Mouse (Mus musculus): ENCODE results near the gene Actr2. TPM values are rescaled to one million over a fixed set of nuclear protein-coding genes. Genes with fewer than 3 reads are reported as not detected.
A peak's percentile ranks its signal among the peaks of the same experiment; 100 is the strongest.
"Not testable (repeated sequence)": the region's sequence is repeated elsewhere in the genome, so short reads cannot be mapped to it uniquely, and the experiment has no call there.

The Actr2 gene
- polyA plus RNA-seq, 1 experiment from 2014 or later, result 74.3 TPM

- H3K27me3 ChIP-seq (ENCODE audit: control insufficient read depth, insufficient read depth, low read length); H3K4me1 ChIP-seq (ENCODE audit: control insufficient read depth, insufficient read depth, low read length); H3K4me3 ChIP-seq (ENCODE audit: low read depth, low read length); H3K4me2 ChIP-seq (ENCODE audit: low read depth, low read length); DNase-seq (ENCODE audit: low spot score); H3K36me3 ChIP-seq (replicated peaks; ENCODE audit: control insufficient read depth, insufficient read depth, low read depth, low read length); ATAC-seq (replicated peaks; ENCODE audit: insufficient number of reproducible peaks, low FRiP score, low TSS enrichment, low read depth); H3K27ac ChIP-seq (replicated peaks; ENCODE audit: low read depth, low read length); H3K9me3 ChIP-seq (replicated peaks; ENCODE audit: control insufficient read depth, low read length); H3K9ac ChIP-seq (replicated peaks; ENCODE audit: low read length): not testable (repeated sequence)
- 67% methylated on average over 3 of the region's 3 CpGs for WGBS
Measured at GRCm38 (mm10) chr11:20134869-20135268, 22.2 kb upstream of the Actr2 start.

- Histone ChIP-seq H3K27ac (replicated peaks; ENCODE audit: low read depth, low read length) (no peak overlapping the region), H3K4me3 (ENCODE audit: low read depth, low read length) (no peak overlapping the region), H3K9ac (replicated peaks; ENCODE audit: low read length) (no peak overlapping the region), H3K27me3 (ENCODE audit: control insufficient read depth, insufficient read depth, low read length) (no peaks in the 10 kb centered on the region), H3K9me3 (replicated peaks; ENCODE audit: control insufficient read depth, low read length) (no peaks in the 10 kb centered on the region), H3K4me2 (ENCODE audit: low read depth, low read length) (no peak overlapping the region), H3K36me3 (replicated peaks; ENCODE audit: control insufficient read depth, insufficient read depth, low read depth, low read length) (no peaks in the 10 kb centered on the region), H3K4me1 (ENCODE audit: control insufficient read depth, insufficient read depth, low read length) (no peaks in the 10 kb centered on the region)
- ATAC-seq (replicated peaks; ENCODE audit: insufficient number of reproducible peaks, low FRiP score, low TSS enrichment, low read depth) (no peak), DNase-seq (ENCODE audit: low spot score) (no peak)
- WGBS, result 79% methylated on average over 1 of the region's 1 CpGs
Measured at GRCm38 (mm10) chr11:20133721-20134120, 21.0 kb upstream of the Actr2 start.

GRCm38 (mm10) chr11:20132955-20133562 lies 20.3 kb upstream of the Actr2 start:
- no peak for ATAC-seq (replicated peaks; ENCODE audit: insufficient number of reproducible peaks, low FRiP score, low TSS enrichment, low read depth)
- Histone ChIP-seq H3K9me3 (replicated peaks; ENCODE audit: control insufficient read depth, low read length) (no peaks in the 10 kb centered on the region), H3K36me3 (replicated peaks; ENCODE audit: control insufficient read depth, insufficient read depth, low read depth, low read length) (no peaks in the 10 kb centered on the region), H3K4me2 (ENCODE audit: low read depth, low read length) (no peak overlapping the region), H3K27me3 (ENCODE audit: control insufficient read depth, insufficient read depth, low read length) (no peaks in the 10 kb centered on the region), H3K4me3 (ENCODE audit: low read depth, low read length) (no peak overlapping the region), H3K27ac (replicated peaks; ENCODE audit: low read depth, low read length) (no peak overlapping the region), H3K9ac (replicated peaks; ENCODE audit: low read length) (no peak overlapping the region), H3K4me1 (ENCODE audit: control insufficient read depth, insufficient read depth, low read length) (no peaks in the 10 kb centered on the region)
- WGBS, result 45% methylated on average over 11 of the region's 12 CpGs
- peak; percentile 81 for DNase-seq (ENCODE audit: low spot score)

- 75% methylated on average over 10 of the region's 10 CpGs for WGBS
- Histone ChIP-seq H3K27me3 (ENCODE audit: control insufficient read depth, insufficient read depth, low read length) (no peaks in the 10 kb centered on the region), H3K4me2 (ENCODE audit: low read depth, low read length) (no peak overlapping the region), H3K36me3 (replicated peaks; ENCODE audit: control insufficient read depth, insufficient read depth, low read depth, low read length) (no peaks in the 10 kb centered on the region), H3K4me3 (ENCODE audit: low read depth, low read length) (no peak overlapping the region), H3K27ac (replicated peaks; ENCODE audit: low read depth, low read length) (no peak overlapping the region), H3K9ac (replicated peaks; ENCODE audit: low read length) (no peak overlapping the region), H3K4me1 (ENCODE audit: control insufficient read depth, insufficient read depth, low read length) (no peaks in the 10 kb centered on the region), H3K9me3 (replicated peaks; ENCODE audit: control insufficient read depth, low read length) (no peaks in the 10 kb centered on the region)
- no peak for DNase-seq (ENCODE audit: low spot score)
- no peak for ATAC-seq (replicated peaks; ENCODE audit: insufficient number of reproducible peaks, low FRiP score, low TSS enrichment, low read depth)
Measured at GRCm38 (mm10) chr11:20126673-20127516, 14.2 kb upstream of the Actr2 start.

- ATAC-seq (replicated peaks; ENCODE audit: insufficient number of reproducible peaks, low FRiP score, low TSS enrichment, low read depth), result no peak
- no peak overlapping the region for H3K27ac ChIP-seq (replicated peaks; ENCODE audit: low read depth, low read length)
Measured at GRCm38 (mm10) chr11:20125423-20125822, 12.7 kb upstream of the Actr2 start.

GRCm38 (mm10) chr11:20116701-20117100 lies 4.0 kb upstream of the Actr2 start:
- H3K4me2 ChIP-seq (ENCODE audit: low read depth, low read length), result no peak overlapping the region
- H3K36me3 ChIP-seq (replicated peaks; ENCODE audit: control insufficient read depth, insufficient read depth, low read depth, low read length), result no peaks in the 10 kb centered on the region
- no peak overlapping the region for H3K4me3 ChIP-seq (ENCODE audit: low read depth, low read length)
- 92% methylated on average over 4 of the region's 4 CpGs for WGBS
- ATAC-seq (replicated peaks; ENCODE audit: insufficient number of reproducible peaks, low FRiP score, low TSS enrichment, low read depth), result no peak
- no peaks in the 10 kb centered on the region for H3K9me3 ChIP-seq (replicated peaks; ENCODE audit: control insufficient read depth, low read length)
- no peak for DNase-seq (ENCODE audit: low spot score)
- no peak overlapping the region for H3K27ac ChIP-seq (replicated peaks; ENCODE audit: low read depth, low read length)
- H3K4me1 ChIP-seq (ENCODE audit: control insufficient read depth, insufficient read depth, low read length), result no peaks in the 10 kb centered on the region
- no peak overlapping the region for H3K9ac ChIP-seq (replicated peaks; ENCODE audit: low read length)
- no peaks in the 10 kb centered on the region for H3K27me3 ChIP-seq (ENCODE audit: control insufficient read depth, insufficient read depth, low read length)

More at GRCm38 (mm10) chr11:20125423-20125822, 12.7 kb upstream of the Actr2 start:
- H3K27me3 ChIP-seq (ENCODE audit: control insufficient read depth, insufficient read depth, low read length), result no peaks in the 10 kb centered on the region
- no peak overlapping the region for H3K4me3 ChIP-seq (ENCODE audit: low read depth, low read length)
- H3K4me1 ChIP-seq (ENCODE audit: control insufficient read depth, insufficient read depth, low read length), result no peaks in the 10 kb centered on the region
- no peak for DNase-seq (ENCODE audit: low spot score)
- H3K4me2 ChIP-seq (ENCODE audit: low read depth, low read length), result no peak overlapping the region
- WGBS, result 80% methylated on average over 1 of the region's 1 CpGs
- H3K9me3 ChIP-seq (replicated peaks; ENCODE audit: control insufficient read depth, low read length), result no peaks in the 10 kb centered on the region
- no peaks in the 10 kb centered on the region for H3K36me3 ChIP-seq (replicated peaks; ENCODE audit: control insufficient read depth, insufficient read depth, low read depth, low read length)
- no peak overlapping the region for H3K9ac ChIP-seq (replicated peaks; ENCODE audit: low read length)

GRCm38 (mm10) chr11:20116030-20116551 lies 3.4 kb upstream of the Actr2 start:
- no peak for DNase-seq (ENCODE audit: low spot score)
- no peak overlapping the region for H3K27ac ChIP-seq (replicated peaks; ENCODE audit: low read depth, low read length)
- H3K27me3 ChIP-seq (ENCODE audit: control insufficient read depth, insufficient read depth, low read length), result no peaks in the 10 kb centered on the region
- no peaks in the 10 kb centered on the region for H3K4me1 ChIP-seq (ENCODE audit: control insufficient read depth, insufficient read depth, low read length)
- ATAC-seq (replicated peaks; ENCODE audit: insufficient number of reproducible peaks, low FRiP score, low TSS enrichment, low read depth), result no peak
- 78% methylated on average over 5 of the region's 5 CpGs for WGBS
- H3K9ac ChIP-seq (replicated peaks; ENCODE audit: low read length), result no peak overlapping the region
- H3K36me3 ChIP-seq (replicated peaks; ENCODE audit: control insufficient read depth, insufficient read depth, low read depth, low read length), result no peaks in the 10 kb centered on the region
- H3K9me3 ChIP-seq (replicated peaks; ENCODE audit: control insufficient read depth, low read length), result no peaks in the 10 kb centered on the region
- no peak overlapping the region for H3K4me2 ChIP-seq (ENCODE audit: low read depth, low read length)
- H3K4me3 ChIP-seq (ENCODE audit: low read depth, low read length), result no peak overlapping the region

Data from embryonic facial prominence, embryonic 11.5 days (tissue).